Mouse (Mus musculus) myocyte (in vitro differentiated cells): ENCODE data around the gene Vegfc. TPM values are rescaled to one million over a fixed set of nuclear protein-coding genes. Genes with fewer than 3 reads are reported as not detected.

ENCODE experiments used
- H3K27me3 ChIP-seq: one replicate; pipeline ENCODE4 v1.6.1; 2011; ENCODE audit not compliant: control insufficient read depth, insufficient read depth, insufficient read length
- H3K36me3 ChIP-seq: one replicate; pipeline ENCODE4 v1.6.1; 2011; ENCODE audit not compliant: control insufficient read depth, insufficient read depth
- H3K4me2 ChIP-seq: one replicate; pipeline ENCODE4 v1.6.1; 2011; ENCODE audit warnings: low read depth, control low read depth
- H3K4me3 ChIP-seq: one replicate; pipeline ENCODE4 v1.5.1; 2011; ENCODE audit warnings: mild to moderate bottlenecking, control low read depth, moderate library complexity
- H3K79me2 ChIP-seq: one replicate; pipeline ENCODE4 v1.6.1; 2011; ENCODE audit not compliant: control insufficient read depth, insufficient read depth
- H3ac ChIP-seq: one replicate; pipeline ENCODE4 v1.6.1; 2011; ENCODE audit not compliant: control insufficient read depth, insufficient read length
- CEBPB ChIP-seq: IDR thresholded peaks from 2 replicates; pipeline ENCODE4 v1.6.1; 2011; ENCODE audit warnings: mild to moderate bottlenecking, moderate library complexity; ENCODE audit not compliant: poor library complexity, insufficient read depth, severe bottlenecking
- E2F4 ChIP-seq: IDR thresholded peaks from one replicate; pipeline ENCODE4 v1.6.1; 2011; ENCODE audit warnings: mild to moderate bottlenecking, control low read depth, moderate library complexity; ENCODE audit not compliant: insufficient read depth
- MAX ChIP-seq: IDR thresholded peaks from one replicate; pipeline ENCODE4 v1.6.1; 2011; ENCODE audit warnings: low read depth, mild to moderate bottlenecking, control low read depth
- MYOD1 ChIP-seq, 3 experiments: IDR thresholded peaks; one replicate each; pipeline ENCODE4 v1.6.1; 2011; ENCODE audit warnings: control low read depth in 2 of 3, low read depth in 2 of 3, mild to moderate bottlenecking in 2 of 3, moderate library complexity in 1 of 3; ENCODE audit not compliant: insufficient read length in 2 of 3, control insufficient read depth in 1 of 3
- MYOG ChIP-seq, 3 experiments: IDR thresholded peaks; one replicate each; pipeline ENCODE4 v1.6.1; 2011; ENCODE audit warnings: control low read depth in 2 of 3, low read depth in 2 of 3, mild to moderate bottlenecking in 2 of 3; ENCODE audit not compliant: insufficient read length in 2 of 3, control insufficient read depth in 1 of 3, insufficient read depth in 1 of 3
- POLR2A ChIP-seq: IDR thresholded peaks from one replicate; pipeline ENCODE4 v1.6.1; 2011; ENCODE audit warnings: low read depth, mild to moderate bottlenecking, control low read depth, moderate library complexity; ENCODE audit not compliant: insufficient read length
- POLR2AphosphoS2 ChIP-seq: IDR thresholded peaks from one replicate; pipeline ENCODE4 v1.6.1; 2011; ENCODE audit warnings: low read depth, control low read depth; ENCODE audit not compliant: insufficient read length
- REST ChIP-seq: IDR thresholded peaks from one replicate; pipeline ENCODE4 v1.6.1; 2011; ENCODE audit warnings: mild to moderate bottlenecking, control low read depth, moderate library complexity; ENCODE audit not compliant: insufficient read depth, insufficient read length
- SRF ChIP-seq: IDR thresholded peaks from one replicate; pipeline ENCODE4 v1.6.1; 2011; ENCODE audit warnings: low read depth; ENCODE audit not compliant: control insufficient read depth, insufficient read length
- TCF12 ChIP-seq: IDR thresholded peaks from one replicate; pipeline ENCODE4 v1.6.1; 2011; ENCODE audit warnings: mild to moderate bottlenecking, control low read depth; ENCODE audit not compliant: poor library complexity, insufficient read depth, severe bottlenecking
- TCF3 ChIP-seq: IDR thresholded peaks from one replicate; pipeline ENCODE4 v1.6.1; 2011; ENCODE audit warnings: low read depth, control low read depth; ENCODE audit not compliant: insufficient read length
- USF1 ChIP-seq: IDR thresholded peaks from one replicate; pipeline ENCODE4 v1.6.1; 2011; ENCODE audit warnings: low read depth, mild to moderate bottlenecking, control low read depth, moderate library complexity
- polyA plus RNA-seq: library from polyadenylated mRNA; unstranded; fragments of >200 nt; fragmentation: generic; extraction: Trizol; gene quantifications from one replicate; pipeline ENCODE4 v1.2.1, GENCODE M21; 2012; ENCODE audit warnings: missing spikeins

Gene Vegfc
- polyA plus RNA-seq, 1 experiment: 7.8 TPM

GRCm38 (mm10) chr8:54053210-54053609 is 24.2 kb upstream of the Vegfc start:
- TF ChIP-seq TCF3 (no peak), POLR2AphosphoS2 (no peak), E2F4 (no peak), POLR2A (no peak), MAX (no peak), REST (no peak), USF1 (no peak), SRF (no peak), TCF12 (no peak), MYOD1 (IDR thresholded peaks at IDR 0.05; ENCODE audit: control insufficient read depth in 1 of 3, insufficient read length in 2 of 3, low read depth in 2 of 3) (no peak), CEBPB (no peak), MYOG (IDR thresholded peaks at IDR 0.05; ENCODE audit: control insufficient read depth in 1 of 3, insufficient read depth in 1 of 3, insufficient read length in 2 of 3, low read depth in 2 of 3) (no peak)
- Histone ChIP-seq H3K4me2 (no peak overlapping the region), H3K27me3 (no peaks in the 10 kb centered on the region), H3K36me3 (no peaks in the 10 kb centered on the region), H3K79me2 (no peaks in the 10 kb centered on the region), H3K4me3 (no peak overlapping the region), H3ac (no peak overlapping the region)

GRCm38 (mm10) chr8:54065492-54065891 is 11.9 kb upstream of the Vegfc start:
- H3K36me3 ChIP-seq: no peaks in the 10 kb centered on the region
- H3ac ChIP-seq: no peak overlapping the region
- H3K4me2 ChIP-seq: no peak overlapping the region
- no peak for TF ChIP-seq USF1
- no peak for TF ChIP-seq REST
- TF ChIP-seq TCF3: no peak
- TF ChIP-seq POLR2AphosphoS2: no peak
- TF ChIP-seq MAX: no peak
- no peak for TF ChIP-seq POLR2A
- TF ChIP-seq SRF: no peak
- no peak for TF ChIP-seq MYOG (IDR thresholded peaks at IDR 0.05; ENCODE audit: control insufficient read depth in 1 of 3, insufficient read depth in 1 of 3, insufficient read length in 2 of 3, low read depth in 2 of 3)
- no peak for TF ChIP-seq E2F4
- no peak for TF ChIP-seq CEBPB
- TF ChIP-seq TCF12: no peak
- TF ChIP-seq MYOD1 (IDR thresholded peaks at IDR 0.05; ENCODE audit: control insufficient read depth in 1 of 3, insufficient read length in 2 of 3, low read depth in 2 of 3): no peak
- no peak overlapping the region for H3K4me3 ChIP-seq
- no peaks in the 10 kb centered on the region for H3K27me3 ChIP-seq
- H3K79me2 ChIP-seq: no peaks in the 10 kb centered on the region

GRCm38 (mm10) chr8:54076301-54076700 is 1.1 kb upstream of the Vegfc start:
- no peaks in the 10 kb centered on the region for H3K36me3 ChIP-seq
- no peak overlapping the region for H3ac ChIP-seq
- peaks cover 35% of the 10 kb centered on the region for H3K79me2 ChIP-seq
- H3K4me3 ChIP-seq: peak overlapping the region; percentile 82
- TF ChIP-seq USF1: no peak
- TF ChIP-seq SRF: no peak
- TF ChIP-seq CEBPB: no peak
- TF ChIP-seq E2F4: no peak
- TF ChIP-seq TCF3: no peak
- no peak for TF ChIP-seq MYOG (IDR thresholded peaks at IDR 0.05; ENCODE audit: control insufficient read depth in 1 of 3, insufficient read depth in 1 of 3, insufficient read length in 2 of 3, low read depth in 2 of 3)
- no peak for TF ChIP-seq MYOD1 (IDR thresholded peaks at IDR 0.05; ENCODE audit: control insufficient read depth in 1 of 3, insufficient read length in 2 of 3, low read depth in 2 of 3)
- TF ChIP-seq MAX: no peak
- TF ChIP-seq TCF12: no peak
- no peak for TF ChIP-seq REST
- no peak for TF ChIP-seq POLR2AphosphoS2
- no peak for TF ChIP-seq POLR2A
- H3K4me2 ChIP-seq: peak overlapping the region; percentile 69
- no peaks in the 10 kb centered on the region for H3K27me3 ChIP-seq

GRCm38 (mm10) chr8:54076791-54077270 is 575 bp upstream of the Vegfc start:
- Histone ChIP-seq H3K27me3 (no peaks in the 10 kb centered on the region), H3K79me2 (peaks cover 40% of the 10 kb centered on the region), H3K4me3 (peak overlapping the region; percentile 82), H3K36me3 (no peaks in the 10 kb centered on the region), H3K4me2 (peak overlapping the region; percentile 69), H3ac (peak overlapping the region; percentile 18)
- peak in 1 of 3 experiments; percentile 31 for TF ChIP-seq MYOD1 (IDR thresholded peaks at IDR 0.05; ENCODE audit: control insufficient read depth in 1 of 3, insufficient read length in 2 of 3, low read depth in 2 of 3)
- TF ChIP-seq REST: no peak
- TF ChIP-seq TCF12: no peak
- peak; percentile 70 for TF ChIP-seq POLR2A
- peak in 1 of 3 experiments; percentile 23 for TF ChIP-seq MYOG (IDR thresholded peaks at IDR 0.05; ENCODE audit: control insufficient read depth in 1 of 3, insufficient read depth in 1 of 3, insufficient read length in 2 of 3, low read depth in 2 of 3)

GRCm38 (mm10) chr8:54078121-54078440 is 675 bp downstream of the Vegfc start:
- H3K4me2 ChIP-seq: peak overlapping the region; percentile 84
- no peaks in the 10 kb centered on the region for H3K27me3 ChIP-seq
- TF ChIP-seq TCF3: no peak
- no peak for TF ChIP-seq E2F4
- TF ChIP-seq TCF12: no peak
- no peak for TF ChIP-seq MYOD1 (IDR thresholded peaks at IDR 0.05; ENCODE audit: control insufficient read depth in 1 of 3, insufficient read length in 2 of 3, low read depth in 2 of 3)
- TF ChIP-seq MAX: no peak
- no peak for TF ChIP-seq POLR2AphosphoS2
- TF ChIP-seq SRF: no peak
- H3K4me3 ChIP-seq: peak overlapping the region; percentile 82
- peaks cover 48% of the 10 kb centered on the region for H3K79me2 ChIP-seq
- no peaks in the 10 kb centered on the region for H3K36me3 ChIP-seq
- H3ac ChIP-seq: peak overlapping the region; percentile 18
